Mouse (Mus musculus) kidney, embryonic 14.5 days (tissue): ENCODE results near the gene Gm42742. TPM values are rescaled to one million over a fixed set of nuclear protein-coding genes. Genes with fewer than 3 reads are reported as not detected.

Source experiments
- ATAC-seq: fragments of 200-750 bp; cut with Nextera tagmentation; 2 replicates; pipeline ENCODE4 v1.8.0; 2017; ENCODE audit warnings: moderate number of reproducible peaks, mild to moderate bottlenecking, moderate TSS enrichment, moderate library complexity; ENCODE audit not compliant: low FRiP score, low TSS enrichment
- H3K27ac ChIP-seq: fragments of 300-500 bp; sonication (generic); 2 replicates; pipeline ENCODE4 v1.5.1; 2014; ENCODE audit warnings: low read depth, mild to moderate bottlenecking, low read length, moderate library complexity, mixed read lengths
- H3K27me3 ChIP-seq: fragments of 300-500 bp; sonication (generic); 2 replicates; pipeline ENCODE4 v1.6.1; 2014; ENCODE audit warnings: mild to moderate bottlenecking, low read length; ENCODE audit not compliant: control insufficient read depth, insufficient read depth
- H3K36me3 ChIP-seq: fragments of 300-500 bp; sonication (generic); 2 replicates; pipeline ENCODE4 v1.6.1; 2014; ENCODE audit warnings: low read length, mixed read lengths; ENCODE audit not compliant: control insufficient read depth, insufficient read depth
- H3K4me1 ChIP-seq: fragments of 300-500 bp; sonication (generic); 2 replicates; pipeline ENCODE4 v1.6.1; 2014; ENCODE audit warnings: low read length, mixed read lengths; ENCODE audit not compliant: control insufficient read depth, insufficient read depth
- H3K4me2 ChIP-seq: fragments of 300-500 bp; sonication (generic); replicated peaks from 2 replicates; pipeline ENCODE4 v1.6.1; 2014; ENCODE audit warnings: low read depth, mild to moderate bottlenecking, low read length
- H3K4me3 ChIP-seq: fragments of 300-500 bp; sonication (generic); 2 replicates; pipeline ENCODE4 v1.5.1; 2014; ENCODE audit warnings: mild to moderate bottlenecking, low read length
- H3K9ac ChIP-seq: fragments of 300-500 bp; sonication (generic); 2 replicates; pipeline ENCODE4 v1.6.1; 2014; ENCODE audit warnings: low read depth, mild to moderate bottlenecking, low read length, moderate library complexity
- H3K9me3 ChIP-seq: fragments of 300-500 bp; sonication (generic); 2 replicates; pipeline ENCODE4 v1.6.1; 2016; ENCODE audit warnings: low read length; ENCODE audit not compliant: control insufficient read depth
- WGBS: fragments of 180-500 bp; shearing (Covaris S2); extraction: QIAGEN DNeasy Blood & Tissue Kit; methylation state at CpG from one replicate; pipeline ENCODE4 v1.1.7; 2014; 5-methylcytosine and 5-hydroxymethylcytosine counted together
- polyA plus RNA-seq: library from polyadenylated mRNA; unstranded; fragments of >200 nt; fragmentation: Nextera tagmentation; extraction: Ambion mirVana; gene quantifications from 2 replicates; pipeline ENCODE4 v1.2.1, GENCODE M21; 2014

The Gm42742 gene
- polyA plus RNA-seq, 1 experiment from 2014 or later = 65.4 TPM

DNA sequence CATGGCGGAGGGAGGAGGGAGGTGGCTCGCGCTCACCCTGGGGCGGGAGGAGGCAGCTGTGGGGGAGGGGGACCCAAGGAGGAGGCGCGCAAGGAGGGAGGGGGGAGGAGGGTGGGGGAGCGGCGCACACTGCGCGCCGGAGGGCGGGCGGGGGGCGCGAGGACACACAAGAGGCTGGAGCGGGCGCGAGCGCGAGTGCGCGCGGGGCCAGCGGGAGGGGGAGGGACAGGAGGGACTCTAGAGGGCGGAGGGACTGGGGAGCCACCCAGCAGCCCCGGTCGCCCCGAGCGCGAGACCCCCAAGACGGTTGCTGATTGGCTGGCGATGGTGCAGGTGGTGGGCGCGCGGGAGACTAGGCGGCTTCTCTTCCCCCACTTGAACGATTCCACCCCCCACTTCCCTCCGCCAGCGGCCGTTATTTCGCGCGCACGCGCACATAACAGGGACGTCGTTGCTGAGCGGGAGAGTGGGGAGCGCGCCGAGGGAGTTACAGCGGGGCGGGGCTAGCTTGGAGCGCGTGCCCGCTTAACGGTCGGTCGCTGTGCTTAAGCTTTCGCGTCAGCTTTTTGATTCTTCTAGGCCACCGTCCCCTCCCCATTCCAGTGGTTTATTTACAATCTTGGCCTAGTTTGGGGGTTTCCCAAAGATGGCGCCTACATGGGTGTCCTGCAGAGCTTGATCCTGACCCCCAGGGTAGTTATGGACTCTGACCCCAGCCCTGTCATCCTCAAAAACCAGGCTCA lies 6.3 kb upstream of the Gm42742 start, which contains the start of gene Maz:
TSS of gene Maz (minus strand) at position 54 of the 743 bp plus-strand sequence.
- H3K4me3 ChIP-seq = peak within 1 kb of the TSS; percentile 94
- peaks cover 70% of the 10 kb centered on the region for H3K36me3 ChIP-seq
- H3K27me3 ChIP-seq = no peaks in the 10 kb centered on the region
- ATAC-seq = peak; percentile 93
- H3K4me1 ChIP-seq = peaks cover 31% of the 10 kb centered on the region
- peak within 1 kb of the TSS; percentile 87 for H3K4me2 ChIP-seq
- H3K9ac ChIP-seq = peak within 1 kb of the TSS; percentile 96
- no peaks in the 10 kb centered on the region for H3K9me3 ChIP-seq
- WGBS = under 1% methylated on average over 42 of the region's 63 CpGs
- H3K27ac ChIP-seq = peak within 1 kb of the TSS; percentile 99

DNA sequence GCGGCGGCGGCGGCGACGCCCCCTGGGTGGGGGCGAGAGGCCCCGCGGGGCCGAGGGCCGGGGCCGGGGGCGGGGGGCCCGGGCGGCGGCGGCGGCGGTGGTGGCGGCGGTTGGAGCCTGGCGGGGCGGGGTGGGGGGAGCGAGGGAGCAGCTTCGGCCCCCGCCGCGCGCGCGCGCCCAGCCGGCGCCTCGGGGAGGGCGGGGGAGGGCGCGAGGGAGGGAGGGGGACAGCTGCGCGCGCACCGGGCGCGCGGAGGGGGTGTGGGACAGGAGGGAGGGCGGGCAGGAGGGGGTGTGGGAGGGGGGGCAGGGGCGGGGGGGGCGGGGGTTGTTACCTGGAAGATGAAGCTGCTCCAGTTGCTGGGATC lies 5.7 kb upstream of the Gm42742 start:
- no peak; the same call in 1 of the 2 replicates for ATAC-seq
- peak overlapping the region; percentile 87 for H3K4me2 ChIP-seq
- H3K36me3 ChIP-seq = peaks cover 69% of the 10 kb centered on the region
- peak overlapping the region; percentile 96 for H3K9ac ChIP-seq
- H3K9me3 ChIP-seq = no peaks in the 10 kb centered on the region
- H3K27ac ChIP-seq = peak overlapping the region; percentile 99; the same call in 1 of the 2 replicates
- peak overlapping the region; percentile 94 for H3K4me3 ChIP-seq
- no peaks in the 10 kb centered on the region for H3K27me3 ChIP-seq
- H3K4me1 ChIP-seq = peaks cover 36% of the 10 kb centered on the region
- WGBS = 3% methylated on average over 15 of the region's 48 CpGs

DNA sequence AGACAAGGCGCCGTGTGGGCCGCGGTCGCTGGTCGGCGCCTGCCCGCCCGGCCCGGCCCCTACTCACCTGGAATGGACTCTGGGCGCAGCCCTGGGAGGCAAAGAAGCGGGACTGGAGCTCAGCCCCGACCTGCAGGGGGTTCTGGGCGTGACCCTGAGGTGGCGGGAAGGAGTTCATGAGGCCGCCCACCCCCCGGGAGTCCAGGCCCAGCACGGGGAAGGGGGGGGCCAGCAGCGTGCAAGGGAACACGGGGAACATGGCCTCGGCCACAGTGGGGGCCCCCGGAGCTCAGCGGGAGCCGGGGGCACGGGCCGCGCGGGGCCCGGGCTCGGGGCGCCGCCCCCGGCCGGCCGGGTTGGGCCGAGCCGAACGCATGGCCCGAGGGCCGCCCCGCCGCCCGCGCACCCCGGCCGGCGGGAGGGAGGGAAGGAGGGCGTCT lies 5.3 kb upstream of the Gm42742 start:
- 2% methylated on average over 25 of the region's 48 CpGs for WGBS
- peak overlapping the region; percentile 87 for H3K4me2 ChIP-seq
- H3K27me3 ChIP-seq = no peaks in the 10 kb centered on the region
- H3K4me3 ChIP-seq = peak overlapping the region; percentile 94
- ATAC-seq = peak; percentile 44
- H3K27ac ChIP-seq = peak overlapping the region; percentile 99
- peak overlapping the region; percentile 96 for H3K9ac ChIP-seq
- peaks cover 40% of the 10 kb centered on the region for H3K4me1 ChIP-seq
- H3K9me3 ChIP-seq = no peaks in the 10 kb centered on the region
- peaks cover 65% of the 10 kb centered on the region for H3K36me3 ChIP-seq

DNA sequence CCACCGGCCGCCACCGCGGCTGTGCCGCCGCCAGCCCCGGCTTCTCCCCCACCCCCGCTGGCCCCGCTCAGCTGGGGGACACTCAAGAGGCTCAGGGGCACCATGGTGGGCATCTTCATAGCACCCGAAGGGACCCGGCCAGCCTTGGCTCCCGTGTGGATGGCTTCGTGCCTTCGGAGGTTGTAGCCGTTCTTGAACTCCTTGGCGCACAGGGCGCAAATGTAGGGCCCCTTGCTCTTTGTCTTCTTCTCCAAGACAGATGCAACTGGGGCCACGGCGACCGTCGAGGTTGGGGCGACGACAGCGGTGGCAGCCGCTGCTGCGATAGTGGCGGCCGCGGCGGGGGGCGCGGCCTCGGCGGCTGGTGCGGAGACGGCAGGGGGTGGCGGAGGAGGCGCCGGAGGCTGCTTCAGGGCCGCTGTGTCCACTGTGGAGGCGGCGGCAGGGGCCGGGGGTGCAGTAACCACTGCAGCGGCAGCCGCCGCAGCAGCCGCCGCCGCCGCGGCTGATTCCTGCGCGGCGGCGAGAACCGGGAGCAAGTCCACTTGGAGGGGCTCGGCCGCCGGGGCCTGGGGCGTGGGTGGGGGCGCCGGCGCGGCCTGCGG lies 4.8 kb upstream of the Gm42742 start:
- ATAC-seq = no peak
- Histone ChIP-seq H3K9me3 (no peaks in the 10 kb centered on the region), H3K27ac (peak overlapping the region; percentile 99), H3K4me2 (peak overlapping the region; percentile 87), H3K9ac (peak overlapping the region; percentile 96), H3K27me3 (no peaks in the 10 kb centered on the region), H3K4me3 (peak overlapping the region; percentile 94), H3K4me1 (peaks cover 42% of the 10 kb centered on the region), H3K36me3 (peaks cover 60% of the 10 kb centered on the region)
- 1% methylated on average over 56 of the region's 65 CpGs for WGBS

DNA sequence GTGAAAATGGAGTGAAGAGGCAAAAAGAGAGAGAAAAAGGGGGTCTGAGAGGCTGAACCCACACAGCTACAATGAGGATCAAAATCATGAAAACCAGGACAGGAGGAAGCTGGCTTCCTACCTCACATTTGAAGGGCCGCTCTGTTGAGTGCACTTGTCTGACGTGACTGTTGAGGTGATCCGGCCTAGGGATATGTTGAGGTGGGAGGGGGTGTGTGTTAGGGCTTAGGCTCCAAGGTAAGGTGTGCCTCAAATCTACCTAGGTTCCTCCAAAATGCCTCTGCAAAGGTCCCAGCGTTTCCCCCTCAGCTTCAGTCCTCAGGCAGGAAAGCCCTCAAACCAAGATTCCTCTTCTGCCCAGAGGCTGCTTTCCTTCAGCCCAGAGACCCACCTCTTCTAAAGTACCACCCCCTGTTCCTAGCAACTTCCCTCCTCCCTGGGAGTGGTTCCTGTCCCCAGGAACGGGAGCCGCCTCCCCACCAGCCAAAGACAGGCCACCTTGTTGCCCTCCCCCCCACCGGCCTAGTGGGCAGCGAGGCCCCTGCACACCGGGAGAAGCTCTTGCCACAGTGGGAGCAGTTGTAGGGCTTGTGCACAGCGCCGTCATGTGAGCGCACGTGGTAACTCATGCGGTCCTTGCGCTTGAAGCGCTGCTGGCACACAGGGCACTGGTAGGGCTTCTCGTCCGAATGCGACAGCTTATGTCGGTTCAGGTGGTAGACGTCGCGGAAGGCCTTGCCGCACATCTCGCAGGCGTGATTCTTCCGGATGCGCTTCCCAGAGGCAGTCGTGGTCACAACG lies 4.1 kb upstream of the Gm42742 start:
- peak; percentile 18 for ATAC-seq
- peak overlapping the region; percentile 87 for H3K4me2 ChIP-seq
- under 1% methylated on average over 30 of the region's 30 CpGs for WGBS
- peaks cover 54% of the 10 kb centered on the region for H3K36me3 ChIP-seq
- H3K4me3 ChIP-seq = peak overlapping the region; percentile 94
- H3K9ac ChIP-seq = peak overlapping the region; percentile 96
- H3K4me1 ChIP-seq = peaks cover 48% of the 10 kb centered on the region
- no peaks in the 10 kb centered on the region for H3K9me3 ChIP-seq
- no peaks in the 10 kb centered on the region for H3K27me3 ChIP-seq
- peak overlapping the region; percentile 99 for H3K27ac ChIP-seq

DNA sequence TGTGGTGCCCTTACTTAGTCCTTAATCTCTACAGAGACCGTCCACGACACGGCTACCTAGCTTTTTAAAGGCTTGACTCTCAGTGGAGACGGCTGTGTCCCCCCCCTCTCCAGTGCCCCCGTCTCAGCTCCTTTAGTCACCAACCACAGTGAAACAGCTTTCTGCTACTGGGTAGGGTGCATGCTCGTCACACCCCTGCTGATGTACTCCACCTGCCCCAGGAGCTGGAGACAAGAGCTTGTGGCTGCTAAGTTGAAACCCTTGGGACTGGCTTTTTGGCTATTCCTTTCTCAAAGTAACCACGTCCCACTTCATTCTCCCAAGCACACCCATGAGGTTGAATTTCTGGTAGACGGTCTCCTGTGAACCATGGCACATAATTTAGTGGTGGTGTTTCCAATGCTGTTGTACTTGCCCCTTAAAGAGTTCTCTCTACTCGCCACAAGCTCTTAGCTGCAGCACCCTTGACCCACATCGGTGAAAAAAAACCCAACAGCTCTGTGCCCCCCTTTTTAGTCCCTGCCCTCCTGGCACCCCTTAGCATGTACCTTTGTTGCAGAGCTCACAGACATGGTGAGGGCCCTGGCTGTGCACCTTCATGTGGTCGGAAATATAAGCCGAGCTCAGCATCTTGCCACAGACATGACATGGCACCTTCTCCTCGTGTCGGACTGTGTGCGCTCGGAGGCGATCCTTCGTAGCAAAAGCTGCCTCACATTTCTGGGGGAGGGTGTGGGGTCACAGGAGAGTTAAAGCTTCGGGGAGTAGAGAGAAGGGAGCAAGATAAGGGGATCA lies 3.2 kb upstream of the Gm42742 start:
- peak overlapping the region; percentile 87 for H3K4me2 ChIP-seq
- H3K4me3 ChIP-seq = peak overlapping the region; percentile 94
- peaks cover 52% of the 10 kb centered on the region for H3K4me1 ChIP-seq
- ATAC-seq = no peak
- no peaks in the 10 kb centered on the region for H3K27me3 ChIP-seq
- H3K9me3 ChIP-seq = no peaks in the 10 kb centered on the region
- H3K9ac ChIP-seq = peak overlapping the region; percentile 96
- peak overlapping the region; percentile 37; the same call in 1 of the 2 replicates for H3K27ac ChIP-seq
- H3K36me3 ChIP-seq = peaks cover 45% of the 10 kb centered on the region
- WGBS = 24% methylated on average over 19 of the region's 19 CpGs

DNA sequence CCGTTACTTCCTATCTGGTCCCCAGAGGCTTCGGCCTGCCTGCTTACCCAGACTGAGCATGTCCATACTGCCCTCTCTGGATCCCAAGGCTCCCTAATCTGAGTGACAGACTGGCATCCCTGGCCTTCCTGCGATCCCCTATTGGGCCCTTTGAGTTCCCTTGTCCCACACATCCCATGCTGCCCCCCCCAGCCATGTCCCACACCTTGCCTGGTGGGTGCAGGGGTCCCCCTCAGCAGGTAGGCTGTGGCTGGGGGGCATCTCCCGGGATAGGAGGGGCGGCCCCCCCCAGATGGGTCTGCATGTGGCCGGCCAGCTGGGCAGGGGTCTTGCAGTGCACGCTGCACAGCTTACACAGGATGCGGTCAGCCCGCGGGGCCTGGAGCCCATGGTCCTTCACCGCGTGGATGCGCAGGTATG lies 2.4 kb upstream of the Gm42742 start:
- Histone ChIP-seq H3K27me3 (no peaks in the 10 kb centered on the region), H3K4me2 (peak overlapping the region; percentile 87), H3K36me3 (peaks cover 37% of the 10 kb centered on the region), H3K9ac (peak overlapping the region; percentile 96; the same call in 1 of the 2 replicates), H3K4me1 (peaks cover 60% of the 10 kb centered on the region), H3K4me3 (peak overlapping the region; percentile 94), H3K9me3 (no peaks in the 10 kb centered on the region), H3K27ac (no peak overlapping the region)
- WGBS = 83% methylated on average over 13 of the region's 13 CpGs
- ATAC-seq = no peak

DNA sequence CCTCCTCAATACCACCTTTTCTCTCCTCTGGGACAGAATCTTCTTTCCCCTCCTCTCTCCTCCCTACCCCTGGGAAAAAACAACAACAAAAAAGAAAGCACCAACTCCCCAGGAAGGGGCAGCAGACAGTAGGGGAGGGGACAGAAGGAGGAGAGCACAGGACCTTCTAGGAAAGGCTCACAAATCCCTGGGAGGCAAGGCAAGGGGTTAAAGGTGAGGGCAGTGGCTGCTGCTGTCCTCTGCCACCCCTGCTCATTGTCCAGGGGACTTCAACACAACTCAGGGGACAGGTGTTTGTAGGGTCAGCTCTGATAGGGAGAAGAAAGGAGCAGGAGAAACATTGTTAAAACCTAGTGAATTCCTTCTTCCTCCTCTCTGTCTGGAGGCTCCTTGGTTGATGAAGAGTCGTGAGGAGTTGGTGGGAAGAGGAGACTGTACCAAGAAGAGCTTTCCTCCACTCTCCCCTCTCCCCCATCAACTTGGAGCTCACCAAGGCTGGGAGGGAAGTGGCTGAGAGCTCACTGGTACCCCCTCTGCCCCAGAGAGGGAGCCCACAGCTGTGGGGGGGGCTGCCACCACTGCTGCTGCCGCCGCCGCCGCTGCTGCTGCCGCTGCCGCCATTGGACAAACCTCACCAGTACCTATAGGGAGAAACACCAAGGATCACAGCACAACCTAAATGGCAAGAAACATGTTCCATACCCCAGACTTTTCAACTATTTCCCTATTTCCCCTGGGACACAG lies 1.8 kb upstream of the Gm42742 start:
- H3K36me3 ChIP-seq = peaks cover 32% of the 10 kb centered on the region
- H3K9me3 ChIP-seq = no peaks in the 10 kb centered on the region
- H3K9ac ChIP-seq = peak overlapping the region; percentile 96; the same call in 1 of the 2 replicates
- H3K4me1 ChIP-seq = peaks cover 60% of the 10 kb centered on the region
- WGBS = 88% methylated on average over 7 of the region's 7 CpGs
- no peak overlapping the region for H3K4me3 ChIP-seq
- no peak overlapping the region for H3K27ac ChIP-seq
- ATAC-seq = no peak
- no peaks in the 10 kb centered on the region for H3K27me3 ChIP-seq
- peak overlapping the region; percentile 11; the same call in 1 of the 2 replicates for H3K4me2 ChIP-seq
